Mouse (Mus musculus): ENCODE measurements around the gene Psmd1.
"Not testable (repeated sequence)": the region's sequence is repeated elsewhere in the genome, so short reads cannot be mapped to it uniquely, and the experiment has no call there.

The Psmd1 gene

GRCm38 (mm10) chr1:86064271-86064991, at the start of gene Psmd1:
Psmd1 (plus strand) TSS chr1:86064387.
- DNase-seq = peak; percentile 88

DNA sequence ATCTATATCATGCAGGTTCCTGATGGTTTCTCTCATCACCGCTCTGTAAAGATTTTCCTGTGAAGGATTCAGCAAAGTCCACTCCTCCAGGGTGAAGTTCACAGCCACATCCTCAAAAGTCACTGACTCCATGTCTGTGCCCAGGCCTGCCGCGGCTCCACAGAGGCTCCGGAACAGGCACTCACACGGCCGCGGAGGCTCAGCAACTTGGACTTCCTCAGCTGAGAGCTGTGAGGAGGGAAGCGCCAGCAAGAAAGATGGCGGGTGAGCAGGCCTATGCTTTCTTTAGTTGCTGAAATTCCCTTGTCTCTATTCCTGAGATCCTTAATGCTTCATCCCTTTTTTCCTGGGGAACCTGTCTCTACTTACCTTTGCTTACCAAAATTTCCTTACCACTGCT, 48.4 kb upstream of the Psmd1 start:
- not testable (repeated sequence) for DNase-seq

DNA sequence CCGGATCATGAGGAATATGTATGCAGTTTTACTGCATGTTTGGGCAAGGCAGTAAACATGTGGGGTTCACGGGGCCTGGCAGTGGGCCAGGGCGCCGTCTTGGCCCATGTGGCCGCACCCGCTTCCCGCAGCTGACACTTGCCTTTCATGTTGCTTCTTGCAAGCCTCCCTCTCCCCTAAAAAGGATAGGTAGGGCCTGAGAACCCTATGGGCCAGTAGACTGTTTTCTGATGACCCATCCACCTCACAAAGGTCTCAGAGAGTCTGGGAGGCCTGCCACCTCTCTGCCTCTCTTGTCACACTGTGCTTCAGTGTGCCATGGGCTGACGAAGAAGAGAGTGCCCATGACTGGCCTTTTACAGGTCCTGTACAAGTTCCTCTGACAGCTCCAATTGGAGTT, 47.7 kb upstream of the Psmd1 start, which contains the start of gene Spata3:
Spata3 (plus strand) TSS at position 301 of the 400 bp plus-strand sequence.
- no peak for DNase-seq

- peak; percentile 42 for DNase-seq
Observed at GRCm38 (mm10) chr1:86018235-86019055, 45.7 kb upstream of the Psmd1 start.

DNA sequence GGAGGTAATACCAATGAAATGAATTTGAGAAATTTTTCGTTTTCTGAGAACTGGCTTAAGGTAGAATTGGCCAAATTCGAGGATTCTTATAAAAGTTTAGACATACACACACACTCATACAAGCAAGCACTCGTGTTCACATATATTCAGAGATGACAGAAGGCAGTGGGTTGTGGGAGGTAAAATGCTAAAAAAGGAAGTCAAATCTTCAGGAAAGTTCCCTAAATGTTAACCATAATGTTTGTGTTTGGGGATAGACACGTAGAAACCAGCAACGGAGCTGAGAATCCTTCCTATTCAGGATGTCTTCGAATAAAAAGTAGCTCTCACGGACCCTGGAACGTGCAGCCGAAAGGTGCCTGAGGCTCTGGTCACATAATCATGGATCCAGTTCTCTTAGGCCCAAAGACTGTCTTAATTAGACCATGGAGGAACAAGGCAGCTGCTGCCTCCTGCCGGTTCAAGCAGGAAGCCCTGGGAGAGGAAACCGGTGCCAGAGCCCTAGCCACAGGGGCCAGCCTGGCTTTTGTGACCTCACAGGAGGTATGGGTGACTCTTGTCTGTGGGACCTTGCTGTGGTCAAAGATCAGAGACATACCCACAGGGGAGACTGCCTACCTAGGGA, 42.7 kb upstream of the Psmd1 start:
- DNase-seq = no peak

DNA sequence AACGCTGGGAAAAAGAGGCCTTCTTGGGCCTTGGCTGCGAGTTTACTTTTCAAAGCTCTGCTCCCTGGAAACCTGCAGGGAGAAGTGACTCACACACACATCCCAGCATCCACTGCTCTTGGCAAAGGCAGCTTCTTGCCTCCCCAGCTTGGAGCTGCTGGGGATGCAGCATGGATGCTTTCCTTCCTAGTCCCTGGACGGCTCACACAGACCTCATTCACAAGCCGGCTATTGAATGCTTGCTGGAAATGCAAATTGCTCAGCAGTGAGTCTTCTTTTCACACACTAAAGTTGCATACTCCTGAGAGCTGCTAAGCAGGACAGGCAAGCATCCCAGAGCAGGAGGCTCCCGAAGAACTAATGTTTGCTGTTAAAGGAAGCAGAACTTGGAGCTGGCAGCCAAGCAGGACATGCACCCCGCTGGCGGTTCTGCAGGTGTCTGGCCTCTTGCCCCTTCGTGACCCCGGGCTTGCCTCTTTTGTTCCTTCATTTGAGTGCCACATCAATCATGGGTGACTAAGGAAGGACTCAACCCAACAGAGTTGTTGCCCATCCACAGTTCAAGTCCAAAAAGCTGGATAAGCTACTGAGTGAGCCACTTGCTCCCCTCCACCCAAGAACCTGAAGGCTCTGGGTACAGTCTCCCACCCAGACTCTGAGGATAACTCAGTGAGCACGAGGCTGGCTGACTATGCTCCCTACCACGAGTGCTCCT, 31.8 kb upstream of the Psmd1 start:
- peak; percentile 58 for DNase-seq

DNA sequence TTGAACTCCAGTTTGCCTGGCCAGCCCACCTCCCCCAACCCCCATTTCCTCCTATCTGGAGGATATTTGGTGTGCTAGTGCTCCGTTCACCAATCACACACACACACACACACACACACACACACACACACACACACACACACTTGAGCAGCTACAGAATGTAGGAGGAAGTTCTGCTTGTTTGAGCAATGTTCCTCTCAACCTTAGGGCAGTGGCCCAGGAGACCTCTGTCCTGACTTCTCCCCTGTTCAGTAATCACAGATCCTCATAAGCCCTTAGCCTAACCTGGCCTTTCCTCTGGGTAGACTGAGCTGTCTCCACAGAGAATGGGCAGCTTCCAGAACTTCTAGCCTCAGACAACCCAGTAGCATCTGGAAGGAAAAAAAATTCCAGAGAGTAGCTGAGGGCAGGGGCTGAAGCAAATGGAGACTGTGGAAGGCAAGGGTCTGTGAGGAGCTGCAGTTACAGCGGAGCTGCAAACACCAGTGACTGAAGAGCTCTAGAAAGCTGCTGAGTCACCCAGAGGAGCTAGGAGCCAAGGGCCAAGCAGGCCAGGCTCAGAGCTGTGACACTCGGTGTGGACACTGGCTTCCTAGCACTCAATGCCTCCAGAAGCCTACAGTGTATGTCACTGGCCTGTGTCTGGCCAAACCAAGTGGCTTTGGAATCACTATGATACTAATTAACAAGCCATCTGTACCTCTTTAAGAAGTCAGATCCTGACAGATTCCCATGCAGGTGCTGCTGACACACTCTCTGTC, 25.8 kb upstream of the Psmd1 start:
- peak; percentile 72 for DNase-seq

DNA sequence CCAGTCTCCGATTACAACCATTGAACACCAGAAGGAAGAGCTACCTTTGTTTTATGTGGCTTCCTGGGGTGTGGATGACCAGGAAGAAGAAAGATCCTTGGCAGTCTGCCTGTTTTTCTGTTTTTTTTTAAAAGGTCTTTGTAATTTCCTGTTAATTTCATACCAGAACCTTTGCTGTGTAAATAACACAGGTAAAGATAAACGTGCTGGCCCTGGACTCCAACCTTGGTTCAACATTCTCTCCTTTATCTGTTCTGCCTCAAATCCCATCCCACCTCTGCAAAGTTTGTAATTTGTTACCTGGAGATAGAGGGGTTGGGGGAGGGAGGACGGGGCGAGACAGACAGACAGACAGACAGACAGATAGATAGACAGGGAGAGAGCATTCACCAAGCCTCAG, 24.1 kb upstream of the Psmd1 start:
- DNase-seq = no peak

- no peak for DNase-seq
Observed at GRCm38 (mm10) chr1:86040817-86041216, 23.4 kb upstream of the Psmd1 start.

DNA sequence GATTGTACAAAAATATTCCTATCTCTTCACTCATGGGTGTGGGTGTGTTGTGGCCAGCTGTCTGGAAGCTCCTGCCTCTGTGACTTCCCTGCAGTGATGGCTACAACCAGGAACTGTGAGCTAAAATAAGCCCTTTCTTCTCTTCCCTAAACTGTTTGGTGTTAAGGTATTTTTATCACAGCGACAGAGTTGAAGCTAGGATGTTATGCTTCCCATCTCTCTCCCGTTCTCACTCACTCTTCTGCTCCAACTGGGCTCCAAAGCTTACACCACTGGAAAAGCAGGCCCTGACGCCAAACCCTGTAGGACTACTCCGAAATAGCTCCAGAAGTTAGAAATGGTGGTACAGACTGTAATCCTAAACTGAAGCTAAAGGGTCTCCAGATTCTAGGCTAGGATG, 19.1 kb upstream of the Psmd1 start:
- no peak for DNase-seq

- no peak for DNase-seq
Observed at GRCm38 (mm10) chr1:86045848-86046805, 18.1 kb upstream of the Psmd1 start, which contains the start of gene 2810459M11Rik. 2810459M11Rik (plus strand) TSS chr1:86045863.

GRCm38 (mm10) chr1:86046833-86047563, 17.2 kb upstream of the Psmd1 start:
- no peak for DNase-seq

GRCm38 (mm10) chr1:86048231-86048630, 16.0 kb upstream of the Psmd1 start:
- no peak for DNase-seq

- no peak for DNase-seq
Observed at GRCm38 (mm10) chr1:86048744-86049143, 15.4 kb upstream of the Psmd1 start.

DNA sequence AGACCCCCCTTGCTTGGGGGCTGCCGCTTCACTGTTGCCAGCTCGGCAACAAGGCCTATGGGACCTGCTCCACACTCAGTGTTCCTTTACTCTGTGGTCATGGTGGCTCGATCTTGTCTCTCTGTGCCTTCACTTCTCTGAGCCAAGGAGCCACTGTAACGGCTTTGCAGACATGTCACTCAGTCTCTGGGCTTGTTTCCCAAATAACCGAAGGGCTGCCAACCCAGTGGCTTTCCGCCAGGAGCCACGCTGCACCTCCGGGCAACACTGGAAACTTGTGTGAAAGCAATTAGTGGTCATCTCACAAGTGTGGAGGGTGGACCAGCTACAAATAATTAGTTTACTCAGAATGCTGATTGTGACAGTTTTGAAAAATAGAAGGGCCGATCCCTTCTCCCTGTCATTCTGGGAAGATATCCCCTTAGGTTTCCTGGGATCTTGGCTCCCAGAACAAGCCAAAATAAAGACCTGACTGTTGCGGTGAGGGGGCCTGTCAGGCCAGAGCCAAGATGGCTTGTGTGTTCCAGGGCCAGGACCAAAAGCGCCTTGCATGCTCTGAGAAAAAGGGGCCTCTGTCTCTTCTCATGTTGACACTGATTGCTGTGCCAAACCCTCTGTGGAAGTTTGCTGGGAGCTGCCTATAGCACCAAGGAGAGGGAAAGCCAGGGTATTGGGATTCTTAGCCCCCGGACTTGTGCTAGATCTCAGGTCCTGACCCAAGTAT, 10.8 kb upstream of the Psmd1 start:
- peak; percentile 73 for DNase-seq

GRCm38 (mm10) chr1:86054943-86055342, 9.2 kb upstream of the Psmd1 start:
- DNase-seq = no peak

DNA sequence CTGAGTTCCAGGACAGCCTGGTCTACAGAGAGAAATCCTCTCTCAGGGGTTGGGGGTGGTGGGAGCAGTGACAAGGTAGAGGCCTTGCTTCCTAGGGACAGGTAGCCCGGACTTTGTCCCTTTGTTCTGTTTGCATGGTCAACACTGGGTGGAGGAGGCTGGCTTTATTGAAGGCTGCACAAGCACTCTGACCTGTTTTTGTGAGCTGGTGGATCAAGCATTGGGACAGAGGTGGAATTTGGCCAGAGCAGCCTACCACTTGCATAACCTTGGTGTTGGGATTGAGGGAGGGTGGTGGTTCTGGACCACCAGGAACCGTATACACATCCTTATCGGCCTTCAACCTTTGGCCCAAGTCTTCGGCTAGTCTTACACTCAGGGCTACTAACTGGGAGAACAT, 7.9 kb upstream of the Psmd1 start:
- no peak for DNase-seq

DNA sequence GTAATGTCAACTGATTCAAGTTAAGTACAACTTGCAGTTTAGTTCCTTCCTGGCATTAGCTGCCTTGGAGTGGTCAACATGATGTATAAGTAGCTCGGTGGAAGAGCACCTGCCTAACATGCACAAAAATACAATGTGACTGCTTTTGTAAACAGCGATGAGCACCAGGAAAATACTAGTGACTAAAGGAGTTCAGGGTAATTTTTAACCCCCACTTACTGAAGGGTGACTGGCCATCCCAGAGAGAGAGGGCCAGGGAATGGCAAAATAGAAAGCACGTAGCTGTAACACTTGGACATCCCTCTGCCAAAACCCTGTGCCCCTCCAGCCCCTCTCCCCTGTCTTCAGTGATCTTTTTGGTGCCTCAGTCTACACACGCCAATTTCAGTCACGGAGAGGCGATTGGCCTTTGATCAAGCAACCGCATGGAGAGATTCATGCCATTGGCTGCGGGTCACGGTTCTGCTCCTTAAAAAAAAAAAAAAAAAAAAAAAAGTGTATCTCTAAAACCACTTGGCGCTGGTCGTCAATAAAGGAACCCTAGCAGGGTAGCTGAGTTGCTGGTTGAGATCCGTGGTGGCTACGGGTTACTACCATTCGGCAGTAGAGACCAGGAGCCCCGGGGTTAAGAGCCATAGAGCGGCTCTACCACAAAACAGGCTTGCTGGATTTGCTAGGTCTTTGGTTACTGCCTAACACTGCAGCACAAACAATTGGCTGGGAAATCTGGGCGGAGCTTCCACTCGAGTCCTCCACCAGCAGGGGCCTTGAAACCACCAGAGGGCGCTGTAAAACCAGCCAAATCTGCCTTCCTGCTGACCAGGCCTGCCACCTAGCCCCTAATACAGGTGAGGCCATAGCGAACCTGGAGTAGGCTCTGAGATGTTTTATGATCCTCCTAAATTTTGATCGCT, 5.1 kb upstream of the Psmd1 start:
- peak; percentile 96 for DNase-seq
